Mouse (Mus musculus): ENCODE measurements around the gene Mrpl23. TPM values are rescaled to one million over a fixed set of nuclear protein-coding genes. Genes with fewer than 3 reads are reported as not detected.

The Mrpl23 gene
- polyA plus RNA-seq, 1 experiment, result 8.1 TPM

DNA sequence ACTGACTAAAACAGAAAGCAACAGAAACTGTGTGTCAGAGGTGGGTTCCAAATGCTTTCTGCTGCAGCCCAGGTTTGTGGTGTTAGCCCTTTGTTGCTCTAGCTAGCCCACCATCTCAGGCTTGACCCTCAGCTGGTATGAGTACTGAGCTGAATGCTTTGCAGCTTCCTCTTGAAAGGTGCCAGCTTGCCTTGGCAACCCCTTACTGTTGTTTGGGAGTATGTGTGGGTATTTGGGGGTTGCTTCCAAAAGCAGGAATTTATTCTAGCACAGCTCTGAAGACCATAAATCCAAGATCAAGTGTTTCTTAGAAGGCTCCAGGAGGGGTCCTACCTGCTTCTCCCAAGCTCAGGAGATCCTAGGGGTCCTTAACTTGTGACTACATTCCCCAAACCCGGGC, 52.4 kb downstream of the Mrpl23 start:
- H3K4me3 ChIP-seq (ENCODE audit: extremely low read depth, insufficient read depth, insufficient read length), result no peak overlapping the region
- no peaks in the 10 kb centered on the region for H3K36me3 ChIP-seq (ENCODE audit: control insufficient read depth, insufficient read depth, low read length)
- no peak overlapping the region for H3K27ac ChIP-seq (ENCODE audit: insufficient read depth, low read length)
- H3K4me1 ChIP-seq (ENCODE audit: control insufficient read depth, insufficient read depth, insufficient read length), result no peaks in the 10 kb centered on the region
- H3K27me3 ChIP-seq (ENCODE audit: control insufficient read depth, insufficient read depth, low read length), result no peaks in the 10 kb centered on the region
- TF ChIP-seq POLR2A (IDR thresholded peaks at IDR 0.05; ENCODE audit: low read depth, low read length) (no peak), CTCF (IDR thresholded peaks at IDR 0.05; ENCODE audit: extremely low read depth, insufficient read depth, insufficient read length, insufficient replicate concordance) (no peak)
- WGBS, result 78% methylated on average over 1 of the region's 1 CpGs
- DNase-seq (ENCODE audit: low read depth in 1 of 2, low spot score in 2 of 2), result no peak

GRCm38 (mm10) chr7:142585890-142586289, 53.4 kb downstream of the Mrpl23 start:
- Histone ChIP-seq H3K4me1 (ENCODE audit: control insufficient read depth, insufficient read depth, insufficient read length) (no peaks in the 10 kb centered on the region), H3K36me3 (ENCODE audit: control insufficient read depth, insufficient read depth, low read length) (no peaks in the 10 kb centered on the region), H3K4me3 (ENCODE audit: extremely low read depth, insufficient read depth, insufficient read length) (no peak overlapping the region), H3K27ac (ENCODE audit: insufficient read depth, low read length) (no peak overlapping the region), H3K27me3 (ENCODE audit: control insufficient read depth, insufficient read depth, low read length) (no peaks in the 10 kb centered on the region)
- no peak for TF ChIP-seq POLR2A (IDR thresholded peaks at IDR 0.05; ENCODE audit: low read depth, low read length)
- TF ChIP-seq CTCF (IDR thresholded peaks at IDR 0.05; ENCODE audit: extremely low read depth, insufficient read depth, insufficient read length, insufficient replicate concordance), result no peak
- WGBS, result 88% methylated on average over 3 of the region's 3 CpGs
- DNase-seq (ENCODE audit: low read depth in 1 of 2, low spot score in 2 of 2), result no peak

DNA sequence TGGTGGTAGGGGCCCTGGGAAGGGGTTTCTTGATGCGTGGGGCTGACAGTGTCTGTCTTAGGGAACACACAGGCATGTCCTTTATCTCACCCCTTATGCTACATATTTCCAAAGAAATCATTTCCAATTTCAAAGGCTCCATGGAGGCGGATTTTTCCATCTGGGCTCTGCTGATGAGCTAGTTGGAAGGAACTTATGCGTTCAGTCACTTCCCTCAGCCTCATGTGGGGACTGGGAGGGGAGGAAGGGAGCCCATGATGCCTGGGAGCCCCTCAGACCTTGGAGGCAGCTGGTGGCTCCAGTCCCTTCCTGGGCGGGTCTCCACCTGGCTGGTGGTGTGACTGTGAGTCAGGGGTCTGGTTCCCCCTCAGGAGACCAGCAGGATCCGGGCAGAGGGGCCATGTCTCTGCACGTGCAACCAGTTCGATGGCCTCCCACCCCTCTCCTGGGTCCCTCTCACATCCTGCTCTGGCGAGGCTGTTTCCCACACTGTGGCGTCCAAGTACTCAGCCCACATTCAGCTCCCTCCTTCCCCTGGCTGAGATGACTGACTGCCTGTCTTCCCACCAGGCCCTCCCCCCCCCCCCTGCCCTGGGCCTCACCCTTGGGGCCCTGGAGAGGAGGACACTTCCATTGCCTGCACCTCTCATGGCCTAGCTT, 55.9 kb downstream of the Mrpl23 start:
- H3K4me3 ChIP-seq (ENCODE audit: extremely low read depth, insufficient read depth, insufficient read length), result no peak overlapping the region
- no peaks in the 10 kb centered on the region for H3K4me1 ChIP-seq (ENCODE audit: control insufficient read depth, insufficient read depth, insufficient read length)
- no peaks in the 10 kb centered on the region for H3K36me3 ChIP-seq (ENCODE audit: control insufficient read depth, insufficient read depth, low read length)
- no peak for DNase-seq (ENCODE audit: low read depth in 1 of 2, low spot score in 2 of 2)
- WGBS, result 65% methylated on average over 9 of the region's 9 CpGs
- no peak overlapping the region for H3K27ac ChIP-seq (ENCODE audit: insufficient read depth, low read length)
- no peak for TF ChIP-seq POLR2A (IDR thresholded peaks at IDR 0.05; ENCODE audit: low read depth, low read length)
- TF ChIP-seq CTCF (IDR thresholded peaks at IDR 0.05; ENCODE audit: extremely low read depth, insufficient read depth, insufficient read length, insufficient replicate concordance), result no peak
- H3K27me3 ChIP-seq (ENCODE audit: control insufficient read depth, insufficient read depth, low read length), result no peaks in the 10 kb centered on the region

Other genes with a start within 250 kb of the Mrpl23 start
- gene Krtap5-1, start 235.6 kb upstream of the Mrpl23 start, polyA plus RNA-seq (2012; rRNA removed), result not detected in 2 replicates
- not detected in 2 replicates for gene Krtap5-4, start 229.1 kb upstream of the Mrpl23 start, polyA plus RNA-seq (2012; rRNA removed)
- 14.7 and 20.2 TPM in 2 replicates for gene Ifitm10, start 158.9 kb upstream of the Mrpl23 start, polyA plus RNA-seq (2012; rRNA removed)
- 0.21 TPM in 1 of 2 replicates, not detected in the other for gene Gm49369, start 150.0 kb upstream of the Mrpl23 start, polyA plus RNA-seq (2012; rRNA removed)
- 359 and 461 TPM in 2 replicates for gene Ctsd, start 144.6 kb upstream of the Mrpl23 start, polyA plus RNA-seq (2012; rRNA removed)
- 0.94 and 1.1 TPM in 2 replicates for gene Syt8, start 97.8 kb upstream of the Mrpl23 start, polyA plus RNA-seq (2012; rRNA removed)
- gene Tnni2, start 90.9 kb upstream of the Mrpl23 start, polyA plus RNA-seq (2012; rRNA removed), result 3.0 and 3.9 TPM in 2 replicates
- 368 and 410 TPM in 2 replicates for gene Lsp1, start 71.9 kb upstream of the Mrpl23 start, polyA plus RNA-seq (2012; rRNA removed)
- 1.6 and 1.8 TPM in 2 replicates for gene Tnnt3, start 33.9 kb upstream of the Mrpl23 start, polyA plus RNA-seq (2012; rRNA removed)
- gene Igf2, start 134.1 kb downstream of the Mrpl23 start, polyA plus RNA-seq (2012; rRNA removed), result 13.9 and 16.6 TPM in 2 replicates
- not detected in 2 replicates for gene Gm49394, start 137.3 kb downstream of the Mrpl23 start, polyA plus RNA-seq (2012; rRNA removed)
- 15.8 and 29.4 TPM in 2 replicates for gene Ins2, start 210.7 kb downstream of the Mrpl23 start, polyA plus RNA-seq (2012; rRNA removed)

All from spleen, adult 2 months (tissue).